Mouse (Mus musculus) cerebellum, postnatal 25 days (tissue): ENCODE results near the gene Syngr2.

Experiments used
- DNase-seq, 2 experiments: peaks; one replicate each; pipeline ENCODE4 v3.0.0; 2021; ENCODE audit warnings: mixed read lengths in 2 of 2

Syngr2 gene

DNA sequence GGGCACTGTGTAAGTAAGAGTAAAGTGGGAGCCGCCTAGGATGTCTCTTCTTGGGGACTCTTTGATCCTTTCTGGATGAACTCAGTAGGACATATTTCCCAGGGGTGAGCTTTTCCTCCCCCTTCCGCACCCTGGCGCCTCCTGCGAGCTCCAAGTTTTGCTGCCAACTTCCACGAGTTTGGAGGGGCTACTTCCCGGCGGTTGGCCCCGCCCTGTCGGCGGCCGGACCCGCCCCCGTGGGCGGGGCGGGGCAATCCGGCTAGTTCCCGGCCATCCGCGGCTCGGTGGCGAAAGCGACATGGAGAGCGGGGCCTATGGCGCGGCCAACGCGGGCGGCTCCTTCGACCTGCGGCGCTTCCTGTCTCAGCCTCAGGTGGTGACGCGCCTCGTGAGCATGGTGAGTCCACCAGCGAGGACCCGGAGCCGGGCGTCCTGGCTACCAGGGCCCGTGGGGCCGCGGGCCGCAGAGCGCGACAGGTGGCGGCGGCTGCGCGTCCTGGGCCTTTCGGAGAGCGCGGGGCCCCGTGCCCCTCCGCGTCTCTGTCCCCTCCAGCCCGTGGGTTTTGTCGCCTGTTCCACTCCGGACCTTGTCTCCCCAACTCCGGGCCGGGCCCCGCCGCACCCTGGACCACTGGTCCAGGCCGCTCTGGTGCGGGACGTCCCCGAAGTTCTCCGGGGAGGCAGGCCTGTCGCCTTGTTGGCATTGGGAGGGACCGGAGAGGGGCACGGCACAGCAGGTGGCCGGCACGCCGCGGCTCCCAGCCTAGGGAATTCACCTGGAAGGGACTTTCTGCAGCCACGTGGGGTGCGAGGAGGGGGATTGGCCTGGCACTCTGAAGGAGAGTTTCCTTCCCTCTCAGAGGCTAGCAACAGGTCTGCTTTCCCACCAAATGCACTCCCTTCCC lies at the start of gene Syngr2, which contains the start of gene Gm20708:
Gene Syngr2 (plus strand): TSS at position 262 of the 905 bp plus-strand sequence.
Gene Gm20708 (plus strand): TSS at position 262 of the 905 bp plus-strand sequence.
- peak; percentile 33 to 59 for DNase-seq

DNA sequence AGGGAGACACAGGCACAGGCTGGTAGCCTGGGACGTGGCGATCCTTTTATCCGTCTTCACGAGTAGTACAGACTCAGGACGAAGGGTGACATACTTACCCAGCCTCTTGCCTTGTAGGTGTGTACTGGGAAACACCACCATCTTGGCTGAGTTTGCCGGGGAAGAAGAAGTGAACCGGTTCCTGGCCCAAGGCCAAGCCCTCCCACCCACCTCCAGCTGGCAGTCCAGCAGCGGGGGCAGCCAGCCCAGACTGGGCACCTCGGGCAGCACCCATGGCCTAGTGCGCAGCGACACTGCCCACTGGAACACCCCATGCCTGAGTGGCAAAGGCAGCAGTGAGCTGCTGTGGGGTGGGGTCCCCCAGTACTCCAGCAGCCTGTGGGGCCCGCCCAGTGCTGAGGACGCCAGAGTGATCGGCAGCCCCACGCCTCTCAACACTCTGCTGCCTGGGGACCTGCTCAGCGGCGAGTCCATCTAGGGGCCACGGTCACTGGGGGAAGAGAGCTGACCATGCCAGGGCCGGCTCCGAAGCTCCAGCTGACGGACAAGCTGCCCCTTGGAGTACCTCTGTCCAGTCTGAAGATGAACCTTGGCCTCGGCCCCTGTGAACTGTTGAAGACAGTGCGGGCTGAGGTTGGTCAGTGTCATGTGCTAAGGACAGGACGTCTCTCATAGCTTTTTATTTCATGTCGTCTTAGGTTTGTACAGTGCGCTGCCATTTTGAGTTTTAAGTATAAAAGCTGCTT lies 48.9 kb upstream of the Syngr2 start:
- peak in 1 of 2 experiments; percentile 59 for DNase-seq

- no peak for DNase-seq
Observed at GRCm38 (mm10) chr11:117761801-117762200, 47.7 kb upstream of the Syngr2 start.

- DNase-seq, result no peak
Observed at GRCm38 (mm10) chr11:117762246-117762645, 47.2 kb upstream of the Syngr2 start.

GRCm38 (mm10) chr11:117764319-117764718 lies 45.1 kb upstream of the Syngr2 start:
- DNase-seq, result no peak

DNA sequence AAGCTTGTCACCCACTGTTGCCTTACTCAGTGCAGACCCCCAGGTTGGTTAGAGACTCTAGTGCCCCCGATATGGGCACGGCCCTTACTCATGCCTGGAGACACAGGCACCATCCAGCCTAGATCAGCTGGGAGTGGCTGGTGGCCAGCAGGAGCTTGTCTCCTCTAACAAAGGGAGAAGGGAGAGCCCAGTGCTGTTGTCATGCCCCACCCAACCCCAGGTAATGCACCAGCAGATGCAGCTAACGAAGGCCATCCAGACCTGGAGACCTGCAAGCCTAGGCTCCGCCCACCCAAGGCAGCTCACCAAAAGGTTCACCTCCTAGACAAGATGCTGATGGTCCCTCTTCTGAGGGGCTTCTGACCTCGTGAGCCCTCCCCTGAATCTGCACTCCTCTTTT lies 44.1 kb upstream of the Syngr2 start:
- DNase-seq, result no peak

GRCm38 (mm10) chr11:117766275-117766674 lies 43.2 kb upstream of the Syngr2 start:
- no peak for DNase-seq

GRCm38 (mm10) chr11:117768725-117769682 lies 40.5 kb upstream of the Syngr2 start:
- DNase-seq, result peak in 1 of 2 experiments; percentile 68

DNA sequence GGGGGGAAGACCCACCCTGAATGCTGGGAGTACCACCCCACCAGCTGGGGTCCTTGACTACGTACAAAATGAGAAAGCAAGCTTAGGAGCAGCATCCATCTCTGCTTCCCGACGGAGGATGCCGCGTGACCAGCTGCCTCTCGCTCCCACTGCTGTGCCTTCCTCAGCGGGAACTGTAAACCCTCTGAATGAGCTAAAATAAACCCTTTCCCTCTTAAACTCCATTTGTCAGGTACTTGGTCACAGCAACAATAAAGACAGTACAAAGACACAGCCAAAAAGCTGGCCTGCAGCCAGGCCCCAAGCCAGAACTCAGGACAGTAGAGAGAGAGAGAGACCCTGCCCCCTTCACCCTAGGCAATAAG lies 39.8 kb upstream of the Syngr2 start:
- peak in 1 of 2 experiments; percentile 33 for DNase-seq

GRCm38 (mm10) chr11:117770407-117770806 lies 39.1 kb upstream of the Syngr2 start:
- DNase-seq, result no peak

DNA sequence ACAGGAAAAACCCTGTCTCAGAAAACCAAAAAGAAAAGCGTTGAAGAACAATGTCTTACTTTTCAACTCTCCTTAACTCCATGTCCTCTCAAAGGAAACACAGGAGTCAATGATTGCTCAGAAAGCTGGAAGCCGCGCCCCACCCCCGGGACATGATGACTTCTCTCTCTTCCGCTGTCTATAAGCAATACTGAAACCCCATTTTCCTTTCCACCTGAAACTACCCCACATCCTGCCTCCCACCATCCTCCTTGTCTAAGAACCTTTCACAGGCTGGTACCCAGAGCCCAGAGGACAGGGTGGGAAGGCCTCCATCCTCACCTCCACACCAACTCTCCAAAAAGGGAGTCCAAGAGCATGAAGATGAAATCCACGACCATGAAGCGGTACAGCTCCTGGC lies 37.1 kb upstream of the Syngr2 start:
- DNase-seq, result no peak

DNA sequence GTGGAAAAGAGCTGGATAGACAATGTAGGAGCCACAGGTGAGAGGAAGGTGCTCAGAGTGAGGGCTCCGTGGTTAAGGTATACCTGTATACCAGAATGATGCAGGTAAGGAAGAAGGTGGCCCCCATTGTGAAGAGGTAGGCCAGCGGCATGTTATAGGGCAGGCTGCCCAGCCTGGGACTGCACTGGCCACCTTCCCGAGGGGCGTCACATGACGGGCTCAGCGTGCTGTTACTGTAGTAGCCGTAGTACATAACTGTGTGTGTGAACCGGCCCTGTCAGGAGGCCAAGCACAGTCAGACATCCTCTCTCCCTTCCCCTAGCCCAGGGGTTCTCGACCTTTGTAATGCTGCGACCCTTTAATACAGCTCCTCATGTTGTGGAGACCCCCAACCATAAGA lies 34.5 kb upstream of the Syngr2 start:
- DNase-seq, result peak in 1 of 2 experiments; percentile 40

- DNase-seq, result no peak
Observed at GRCm38 (mm10) chr11:117775540-117775939, 33.9 kb upstream of the Syngr2 start.

DNA sequence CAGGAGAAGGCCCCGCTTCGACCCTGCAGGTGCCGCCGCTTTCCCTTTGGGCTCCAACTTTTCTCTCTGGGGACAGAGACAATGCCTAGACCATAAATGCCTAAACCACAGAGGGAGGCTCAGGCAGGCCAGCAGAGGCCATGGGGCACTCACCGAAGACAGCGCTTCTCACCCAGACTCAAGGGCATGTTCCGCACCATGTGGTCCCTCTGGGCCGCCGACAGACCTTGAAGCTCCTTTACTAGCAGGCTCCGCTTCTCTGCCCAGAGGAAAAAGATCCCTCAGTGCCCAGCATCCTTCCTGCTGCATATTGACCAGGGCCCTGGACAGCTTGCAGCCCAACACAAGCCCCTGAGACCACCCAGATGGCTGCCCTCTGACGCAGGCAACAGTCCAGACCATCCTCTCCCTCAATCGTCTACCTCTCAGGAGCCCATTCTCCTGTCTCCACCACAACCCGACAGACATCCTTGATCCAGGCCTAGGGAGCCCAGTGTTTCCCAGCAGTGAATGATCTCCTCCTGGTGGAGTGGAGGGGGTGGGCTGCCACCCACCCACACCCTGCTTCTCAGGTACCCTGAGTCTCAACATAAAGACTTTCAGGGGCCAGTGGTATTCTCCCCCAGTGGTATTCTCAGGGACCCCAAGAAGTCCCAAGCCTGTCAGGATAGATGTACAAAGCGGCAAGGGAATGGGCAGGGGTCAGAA lies 33.2 kb upstream of the Syngr2 start:
- no peak for DNase-seq

- no peak for DNase-seq
Observed at GRCm38 (mm10) chr11:117777111-117777510, 32.4 kb upstream of the Syngr2 start.

DNA sequence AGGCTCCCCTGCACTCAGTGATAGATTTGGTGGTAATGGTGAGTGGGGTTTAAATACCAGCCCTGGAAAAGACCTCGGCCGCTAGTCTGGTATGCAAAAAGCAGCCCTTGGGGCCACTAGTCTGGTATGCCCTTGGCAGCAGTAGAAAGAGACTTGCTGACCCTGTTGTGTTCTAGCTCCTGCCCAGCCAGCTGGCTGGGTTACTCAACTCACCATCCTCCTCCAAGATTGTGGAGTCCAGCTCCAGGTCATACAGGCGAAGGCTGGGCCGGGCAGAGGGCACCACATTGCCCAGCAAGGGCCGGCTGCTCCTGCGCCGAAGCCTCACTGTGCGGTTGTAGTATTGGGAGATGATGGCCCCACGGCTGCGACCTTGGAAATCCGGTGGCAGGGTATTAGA lies 31.4 kb upstream of the Syngr2 start:
- DNase-seq, result no peak

DNA sequence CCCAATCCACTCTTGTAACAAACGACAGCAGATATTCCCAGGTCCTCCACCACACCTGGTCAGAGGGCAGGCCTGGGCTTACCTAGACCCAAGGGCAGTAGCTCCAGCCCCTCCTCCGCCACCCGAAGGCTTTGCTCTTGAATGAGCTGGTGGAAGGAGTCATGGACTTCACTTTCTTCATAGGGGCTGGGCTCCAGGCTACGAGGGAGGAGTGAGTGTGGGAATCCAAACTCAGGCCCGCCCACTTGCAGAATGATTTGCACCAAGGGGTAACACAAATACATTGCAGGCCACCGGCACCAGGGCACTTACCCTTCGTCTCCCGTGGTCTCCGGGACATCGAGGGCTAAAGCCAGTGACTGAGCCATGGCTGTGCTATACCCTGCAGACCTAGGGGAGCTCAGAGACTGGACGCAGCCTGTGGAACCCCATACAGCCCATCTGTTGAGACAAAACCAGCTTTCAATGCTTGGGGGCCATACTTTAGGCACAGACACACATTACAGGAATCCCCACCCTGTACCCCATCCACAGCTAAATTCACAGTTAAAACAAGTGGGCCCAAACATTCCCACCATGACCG lies 30.5 kb upstream of the Syngr2 start:
- no peak for DNase-seq

- peak in 1 of 2 experiments; percentile 40 for DNase-seq
Observed at GRCm38 (mm10) chr11:117779434-117780198, 29.9 kb upstream of the Syngr2 start.

- DNase-seq, result no peak
Observed at GRCm38 (mm10) chr11:117780199-117780515, 29.3 kb upstream of the Syngr2 start.

- peak in 1 of 2 experiments; percentile 62 for DNase-seq
Observed at GRCm38 (mm10) chr11:117780582-117781111, 28.8 kb upstream of the Syngr2 start.
